Mouse (Mus musculus) heart, postnatal 0 days (tissue): Measurements from ENCODE around the gene Pde3a.

ENCODE experiments used
- CTCF ChIP-seq: IDR thresholded peaks from 2 replicates; pipeline ENCODE4 v1.5.1; 2016; ENCODE audit warnings: antibody characterized with exemption, control low read depth, low read depth
- EP300 ChIP-seq: IDR thresholded peaks from 2 replicates; pipeline ENCODE4 v1.6.1; 2016; ENCODE audit warnings: antibody characterized with exemption, low read depth

GRCm38 (mm10) chr6:141350261-141350660 is 101.2 kb downstream of the Pde3a start:
- no peak for TF ChIP-seq EP300
- no peak for TF ChIP-seq CTCF
